Mouse (Mus musculus) CD4-positive, CD25-positive, alpha-beta regulatory T cell, adult 4 months (primary cell): ENCODE results near the gene H2-Aa. TPM values are rescaled to one million over a fixed set of nuclear protein-coding genes. Genes with fewer than 3 reads are reported as not detected.

Experiments
- ATAC-seq: one replicate; pipeline ENCODE4 v1.8.0; 2017
- polyA plus RNA-seq, 2 experiments: library from polyadenylated mRNA; unstranded; fragments of 100-300 nt; shearing (Covaris generic); gene quantifications; one replicate each; pipeline ENCODE4 v1.2.1; 2017

H2-Aa gene
- polyA plus RNA-seq, 2 experiments from 2014 or later: 11.3 to 101 TPM

- ATAC-seq: peak; percentile 77
Observed at GRCm38 (mm10) chr17:34261502-34261901, 26.1 kb downstream of the H2-Aa start.

- ATAC-seq: no peak
Observed at GRCm38 (mm10) chr17:34260551-34260950, 27.1 kb downstream of the H2-Aa start.

GRCm38 (mm10) chr17:34257594-34258375 is 29.8 kb downstream of the H2-Aa start, which contains the start of gene H2-Ab1:
TSS of gene H2-Ab1 (plus strand) at chr17:34257689.
- peak; percentile 80 for ATAC-seq

- no peak for ATAC-seq
Observed at GRCm38 (mm10) chr17:34256501-34256900, 31.1 kb downstream of the H2-Aa start.

GRCm38 (mm10) chr17:34251666-34252065 is 36.0 kb downstream of the H2-Aa start:
- ATAC-seq: no peak

DNA sequence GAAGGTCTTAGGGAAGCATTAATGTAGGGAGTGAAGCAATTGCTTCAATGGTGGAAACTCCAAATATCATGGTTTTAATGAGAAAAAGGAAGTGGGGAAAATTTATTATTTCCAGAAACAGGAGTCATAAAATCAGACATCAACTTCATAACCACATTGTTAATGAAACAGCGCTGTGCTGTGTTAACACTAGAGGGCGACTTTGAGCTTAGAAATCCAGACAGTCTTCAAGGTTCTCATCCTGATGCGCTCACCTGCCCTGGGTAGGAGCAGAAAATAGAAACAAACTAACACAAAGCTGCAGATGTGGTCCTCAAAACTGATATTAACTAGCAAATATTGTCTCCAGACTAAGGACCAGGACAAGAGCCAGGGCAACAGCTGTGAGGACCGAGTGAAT is 37.7 kb downstream of the H2-Aa start:
- ATAC-seq: peak; percentile 76

- no peak for ATAC-seq
Observed at GRCm38 (mm10) chr17:34249361-34249760, 38.3 kb downstream of the H2-Aa start.

GRCm38 (mm10) chr17:34248764-34249163 is 38.9 kb downstream of the H2-Aa start:
- ATAC-seq: no peak

DNA sequence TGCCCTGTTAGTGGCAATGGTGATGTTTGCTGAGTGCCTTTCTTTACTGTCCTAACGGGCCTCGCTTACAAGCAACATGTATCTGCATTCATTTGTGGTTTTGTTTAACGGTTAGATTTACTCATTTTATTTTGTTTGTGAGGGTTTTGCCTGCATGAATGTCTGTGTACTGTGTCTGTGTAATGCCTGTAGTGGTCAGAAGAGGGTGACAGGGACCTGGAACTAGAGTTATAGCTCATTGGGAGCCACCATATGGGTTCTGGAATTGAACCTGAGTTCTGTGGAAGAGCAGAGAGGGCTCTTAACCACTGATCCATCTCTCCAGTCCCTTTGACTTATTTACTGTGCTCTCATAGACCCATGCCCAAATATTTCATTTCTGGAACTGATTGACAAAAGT is 40.6 kb downstream of the H2-Aa start:
- no peak for ATAC-seq

GRCm38 (mm10) chr17:34244656-34245055 is 43.0 kb downstream of the H2-Aa start:
- ATAC-seq: no peak

- ATAC-seq: no peak
Observed at GRCm38 (mm10) chr17:34240916-34241315, 46.7 kb downstream of the H2-Aa start.

- no peak for ATAC-seq
Observed at GRCm38 (mm10) chr17:34240366-34240765, 47.3 kb downstream of the H2-Aa start.

- ATAC-seq: peak; percentile 55
Observed at GRCm38 (mm10) chr17:34239601-34240041, 48.0 kb downstream of the H2-Aa start.

DNA sequence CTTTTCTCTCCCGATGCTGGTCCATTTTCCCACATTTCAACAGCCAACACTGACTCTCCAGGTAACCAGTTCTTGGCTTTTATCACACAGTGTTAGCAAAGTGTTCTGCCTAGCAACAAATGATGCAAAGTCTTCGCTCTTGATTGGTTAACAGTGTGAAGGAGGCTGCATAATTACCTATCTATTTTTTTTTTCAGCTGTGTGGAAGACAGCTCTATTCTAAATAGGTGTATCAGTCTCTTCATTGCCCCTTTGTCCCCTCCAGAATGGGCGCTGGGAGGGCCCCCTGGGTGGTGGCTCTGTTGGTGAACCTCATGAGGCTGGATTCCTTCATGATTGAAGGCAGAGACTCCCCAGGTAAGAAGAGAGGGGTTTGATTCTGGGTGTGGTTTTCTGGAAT is 48.9 kb downstream of the H2-Aa start, which contains the start of gene H2-Ob:
TSS of gene H2-Ob (plus strand) at position 198 of the 400 bp plus-strand sequence.
- ATAC-seq: peak; percentile 79

DNA sequence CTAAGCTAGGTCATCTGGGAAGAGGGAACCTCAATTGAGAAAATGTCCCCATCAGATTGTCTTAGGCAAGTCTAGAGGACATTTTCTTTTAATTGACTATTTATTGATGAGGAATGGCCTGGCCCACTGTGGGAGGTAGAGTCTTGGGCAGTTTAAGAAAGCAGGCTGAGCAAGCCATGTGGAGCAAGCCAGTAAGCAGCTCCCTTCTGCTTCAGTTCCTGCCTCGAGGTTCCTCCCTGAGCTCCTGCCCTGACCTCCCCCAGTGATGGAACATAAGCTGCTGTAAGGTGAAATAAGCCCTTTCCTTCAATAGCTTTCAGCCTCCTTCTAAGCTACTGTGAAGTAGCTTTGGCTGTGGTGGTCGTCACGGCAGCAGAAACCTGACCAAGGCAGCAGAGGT is 49.9 kb downstream of the H2-Aa start:
- ATAC-seq: no peak

DNA sequence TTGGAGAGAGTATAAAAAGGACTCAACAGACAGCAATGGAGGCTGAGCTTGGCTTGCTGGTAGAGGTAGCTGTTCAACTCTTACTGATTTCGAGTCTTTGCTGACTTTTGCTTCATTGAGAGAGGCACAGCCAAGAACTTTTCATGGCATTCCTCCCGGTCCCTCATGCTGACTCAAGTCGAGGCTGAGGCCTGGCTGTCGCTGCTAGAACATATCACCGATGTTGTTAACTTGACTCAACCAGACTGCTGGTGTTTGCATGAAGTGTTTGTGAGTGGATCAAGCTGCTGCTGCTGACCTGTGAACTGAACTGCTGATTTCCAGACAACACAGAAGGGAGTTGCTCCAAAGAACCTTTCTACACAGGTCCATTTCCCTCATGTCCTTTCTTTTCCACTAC is 50.9 kb downstream of the H2-Aa start:
- ATAC-seq: no peak

GRCm38 (mm10) chr17:34234926-34235325 is 52.7 kb downstream of the H2-Aa start:
- ATAC-seq: peak; percentile 85

Other genes with a start within 250 kb of the H2-Aa start
- under 1 TPM; 0.15 to 0.42 TPM for gene Col11a2, start 248.4 kb downstream of the H2-Aa start, polyA plus RNA-seq
- 10 to 100 TPM; 56.0 to 68.2 TPM for gene H2-Oa, start 195.5 kb downstream of the H2-Aa start, polyA plus RNA-seq
- gene H2-DMa, start 168.3 kb downstream of the H2-Aa start, polyA plus RNA-seq: 100 to 1,000 TPM; 144 to 205 TPM
- 100 to 1,000 TPM; 108 to 154 TPM for gene Brd2, start 165.2 kb downstream of the H2-Aa start, polyA plus RNA-seq
- 10 to 100 TPM in 1 of 2 experiments, 1 to 10 TPM in 1; 3.7 to 27.1 TPM for gene H2-DMb2, start 144.5 kb downstream of the H2-Aa start, polyA plus RNA-seq
- 1 to 10 TPM; 3.4 to 6.2 TPM for gene H2-DMb1, start 134.8 kb downstream of the H2-Aa start, polyA plus RNA-seq
- 100 to 1,000 TPM; 163 to 238 TPM for gene Tap1, start 100.3 kb downstream of the H2-Aa start, polyA plus RNA-seq
- gene Psmb9, start 100.1 kb downstream of the H2-Aa start, polyA plus RNA-seq: 100 to 1,000 TPM; 280 to 324 TPM
- 100 to 1,000 TPM; 781 to 871 TPM for gene Psmb8, start 90.1 kb downstream of the H2-Aa start, polyA plus RNA-seq
- gene Tap2, start 84.3 kb downstream of the H2-Aa start, polyA plus RNA-seq: 100 to 1,000 TPM in 1 of 2 experiments, 10 to 100 TPM in 1; 78.9 to 260 TPM
- gene H2-Ob, start 48.9 kb downstream of the H2-Aa start, polyA plus RNA-seq: 100 to 1,000 TPM in 1 of 2 experiments, 10 to 100 TPM in 1; 81.1 to 105 TPM
- 10 to 100 TPM in 1 of 2 experiments, 1 to 10 TPM in 1; 8.9 to 77.0 TPM for gene H2-Ab1, start 30.1 kb downstream of the H2-Aa start, polyA plus RNA-seq
- gene H2-Eb1, start 18.0 kb upstream of the H2-Aa start, polyA plus RNA-seq: 10 to 100 TPM; 12.7 to 77.2 TPM
- gene H2-Eb2, start 37.8 kb upstream of the H2-Aa start, polyA plus RNA-seq: under 1 TPM in 1 of 2 experiments, not detected in 1; 0.18 TPM
- gene Btnl2, start 67.0 kb upstream of the H2-Aa start, polyA plus RNA-seq: under 1 TPM in 1 of 2 experiments, not detected in 1; 0.23 TPM
- not detected for gene Btnl1, start 89.3 kb upstream of the H2-Aa start, polyA plus RNA-seq
- 1 to 10 TPM; 1.8 to 1.9 TPM for gene BC051142, start 111.0 kb upstream of the H2-Aa start, polyA plus RNA-seq
- gene Btnl4, start 189.5 kb upstream of the H2-Aa start, polyA plus RNA-seq: not detected
- gene Btnl6, start 229.5 kb upstream of the H2-Aa start, polyA plus RNA-seq: under 1 TPM in 1 of 2 experiments, not detected in 1; 0.76 TPM